Mouse (Mus musculus) adrenal gland, adult (tissue): ENCODE results near the gene Ctnnb1.

Experiments used
- DNase-seq, 2 experiments: peaks; one replicate each; pipeline ENCODE4 v3.0.0; 2022 to 2023; ENCODE audit warnings: low spot score in 1 of 2; ENCODE audit not compliant: inconsistent age in 2 of 2

Ctnnb1 gene

GRCm38 (mm10) chr9:120961466-120961865 lies 32.5 kb downstream of the Ctnnb1 start:
- DNase-seq: peak; percentile 43 to 68

GRCm38 (mm10) chr9:120961969-120962700 lies 33.1 kb downstream of the Ctnnb1 start:
- DNase-seq: peak; percentile 34 to 60

GRCm38 (mm10) chr9:120963104-120963503 lies 34.1 kb downstream of the Ctnnb1 start:
- DNase-seq: peak; percentile 36 to 58

- DNase-seq: no peak
Measured at GRCm38 (mm10) chr9:120963720-120964119, 34.7 kb downstream of the Ctnnb1 start.

GRCm38 (mm10) chr9:120964224-120964623 lies 35.2 kb downstream of the Ctnnb1 start:
- DNase-seq: no peak

- DNase-seq: peak; percentile 47 to 64
Measured at GRCm38 (mm10) chr9:120965007-120965406, 36.0 kb downstream of the Ctnnb1 start.

- DNase-seq: peak in 1 of 2 experiments; percentile 32
Measured at GRCm38 (mm10) chr9:120973026-120973515, 44.1 kb downstream of the Ctnnb1 start.

- DNase-seq: peak; percentile 64 to 76
Measured at GRCm38 (mm10) chr9:120974209-120974608, 45.2 kb downstream of the Ctnnb1 start.

GRCm38 (mm10) chr9:120976158-120976557 lies 47.1 kb downstream of the Ctnnb1 start:
- peak in 1 of 2 experiments; percentile 65 for DNase-seq

GRCm38 (mm10) chr9:120976856-120977255 lies 47.8 kb downstream of the Ctnnb1 start:
- peak in 1 of 2 experiments; percentile 31 for DNase-seq

- no peak for DNase-seq
Measured at GRCm38 (mm10) chr9:120981777-120982176, 52.8 kb downstream of the Ctnnb1 start.

GRCm38 (mm10) chr9:120983849-120984248 lies 54.8 kb downstream of the Ctnnb1 start:
- no peak for DNase-seq

GRCm38 (mm10) chr9:120984509-120984908 lies 55.5 kb downstream of the Ctnnb1 start:
- DNase-seq: no peak

- no peak for DNase-seq
Measured at GRCm38 (mm10) chr9:120985009-120985408, 56.0 kb downstream of the Ctnnb1 start.

GRCm38 (mm10) chr9:120985524-120985923 lies 56.5 kb downstream of the Ctnnb1 start:
- DNase-seq: no peak

GRCm38 (mm10) chr9:120986255-120986654 lies 57.2 kb downstream of the Ctnnb1 start:
- no peak for DNase-seq

GRCm38 (mm10) chr9:120986994-120987393 lies 58.0 kb downstream of the Ctnnb1 start:
- peak in 1 of 2 experiments; percentile 64 for DNase-seq

- no peak for DNase-seq
Measured at GRCm38 (mm10) chr9:120988088-120988487, 59.1 kb downstream of the Ctnnb1 start.

- no peak for DNase-seq
Measured at GRCm38 (mm10) chr9:120989806-120990700, 61.0 kb downstream of the Ctnnb1 start.

- DNase-seq: no peak
Measured at GRCm38 (mm10) chr9:120991801-120992200, 62.8 kb downstream of the Ctnnb1 start.

GRCm38 (mm10) chr9:120993004-120993403 lies 64.0 kb downstream of the Ctnnb1 start:
- no peak for DNase-seq
